Mouse (Mus musculus): ENCODE data around the gene Mettl18. TPM values are rescaled to one million over a fixed set of nuclear protein-coding genes. Genes with fewer than 3 reads are reported as not detected.
A peak's percentile ranks its signal among the peaks of the same experiment; 100 is the strongest.

Mettl18 gene
- 6.4 and 7.4 TPM in 2 replicates for polyA plus RNA-seq (2016; fragmentation: Nextera tagmentation; extraction: Ambion mirVana)

GRCm38 (mm10) chr1:163994721-163995608 is at the start of gene Mettl18, which contains the start of gene BC055324:
TSS of gene Mettl18 (plus strand) at chr1:163994889.
TSS of gene BC055324 (minus strand) at chr1:163994796.
- 3% methylated on average over 43 of the region's 43 CpGs for WGBS
- Histone ChIP-seq H3K9ac (peak within 1 kb of the TSS; percentile 85), H3K4me1 (replicated peaks) (0 out of 2 replicates have a peak, but pooled peaks cover 6% of the 10 kb centered on the region), H3K27me3 (replicated peaks) (no peaks in the 10 kb centered on the region), H3K4me3 (peak within 1 kb of the TSS; percentile 84), H3K9me3 (replicated peaks) (no peaks in the 10 kb centered on the region), H3K4me2 (peak within 1 kb of the TSS; percentile 80), H3K36me3 (peaks cover 9% of the 10 kb centered on the region), H3K27ac (ENCODE audit: poor library complexity, severe bottlenecking) (peak within 1 kb of the TSS; percentile 70)
- ATAC-seq (ENCODE audit: insufficient number of reproducible peaks, low FRiP score): peak; percentile 95

- 91% methylated on average over 2 of the region's 2 CpGs for WGBS
- Histone ChIP-seq H3K9ac (no peak overlapping the region), H3K4me3 (no peak overlapping the region), H3K27me3 (replicated peaks) (no peaks in the 10 kb centered on the region), H3K4me1 (replicated peaks) (no peaks in the 10 kb centered on the region), H3K4me2 (no peak overlapping the region), H3K36me3 (peaks cover 70% of the 10 kb centered on the region), H3K9me3 (replicated peaks) (no peaks in the 10 kb centered on the region), H3K27ac (ENCODE audit: poor library complexity, severe bottlenecking) (no peak overlapping the region)
- no peak for ATAC-seq (ENCODE audit: insufficient number of reproducible peaks, low FRiP score)
Measured at GRCm38 (mm10) chr1:163953396-163953795, 41.3 kb upstream of the Mettl18 start.

GRCm38 (mm10) chr1:163958036-163958435 is 36.7 kb upstream of the Mettl18 start:
- 80% methylated on average over 3 of the region's 3 CpGs for WGBS
- H3K4me2 ChIP-seq: no peak overlapping the region
- ATAC-seq (ENCODE audit: insufficient number of reproducible peaks, low FRiP score): no peak
- no peak overlapping the region for H3K9ac ChIP-seq
- no peaks in the 10 kb centered on the region for H3K27me3 ChIP-seq (replicated peaks)
- H3K4me1 ChIP-seq (replicated peaks): no peaks in the 10 kb centered on the region
- no peak overlapping the region for H3K27ac ChIP-seq (ENCODE audit: poor library complexity, severe bottlenecking)
- H3K4me3 ChIP-seq: no peak overlapping the region
- H3K9me3 ChIP-seq (replicated peaks): no peaks in the 10 kb centered on the region
- peaks cover 51% of the 10 kb centered on the region for H3K36me3 ChIP-seq

GRCm38 (mm10) chr1:163964008-163964689 is 30.5 kb upstream of the Mettl18 start:
- H3K4me1 ChIP-seq (replicated peaks): no peaks in the 10 kb centered on the region
- no peak overlapping the region for H3K27ac ChIP-seq (ENCODE audit: poor library complexity, severe bottlenecking)
- H3K4me2 ChIP-seq: no peak overlapping the region
- WGBS: 85% methylated on average over 10 of the region's 10 CpGs
- peaks cover 33% of the 10 kb centered on the region for H3K36me3 ChIP-seq
- H3K27me3 ChIP-seq (replicated peaks): no peaks in the 10 kb centered on the region
- H3K9ac ChIP-seq: no peak overlapping the region
- no peak overlapping the region for H3K4me3 ChIP-seq
- no peak for ATAC-seq (ENCODE audit: insufficient number of reproducible peaks, low FRiP score)
- no peaks in the 10 kb centered on the region for H3K9me3 ChIP-seq (replicated peaks)

- ATAC-seq (ENCODE audit: insufficient number of reproducible peaks, low FRiP score): no peak
- peaks cover 12% of the 10 kb centered on the region for H3K4me1 ChIP-seq (replicated peaks)
- no peak overlapping the region for H3K9ac ChIP-seq
- H3K27ac ChIP-seq (ENCODE audit: poor library complexity, severe bottlenecking): no peak overlapping the region
- WGBS: 87% methylated on average over 1 of the region's 1 CpGs
- H3K36me3 ChIP-seq: peaks cover 17% of the 10 kb centered on the region
- no peak overlapping the region for H3K4me2 ChIP-seq
- no peak overlapping the region for H3K4me3 ChIP-seq
- H3K9me3 ChIP-seq (replicated peaks): no peaks in the 10 kb centered on the region
- H3K27me3 ChIP-seq (replicated peaks): no peaks in the 10 kb centered on the region
Measured at GRCm38 (mm10) chr1:163974471-163974870, 20.2 kb upstream of the Mettl18 start.

GRCm38 (mm10) chr1:163975088-163975487 is 19.6 kb upstream of the Mettl18 start:
- Histone ChIP-seq H3K27me3 (replicated peaks) (no peaks in the 10 kb centered on the region), H3K4me2 (no peak overlapping the region), H3K4me3 (no peak overlapping the region), H3K4me1 (replicated peaks) (peaks cover 8% of the 10 kb centered on the region), H3K36me3 (peaks cover 22% of the 10 kb centered on the region), H3K9me3 (replicated peaks) (no peaks in the 10 kb centered on the region), H3K9ac (no peak overlapping the region), H3K27ac (ENCODE audit: poor library complexity, severe bottlenecking) (no peak overlapping the region)
- ATAC-seq (ENCODE audit: insufficient number of reproducible peaks, low FRiP score): no peak
- WGBS: 93% methylated on average over 2 of the region's 2 CpGs

GRCm38 (mm10) chr1:163976515-163976914 is 18.2 kb upstream of the Mettl18 start:
- no peak overlapping the region for H3K9ac ChIP-seq
- peaks cover 31% of the 10 kb centered on the region for H3K36me3 ChIP-seq
- H3K9me3 ChIP-seq (replicated peaks): no peaks in the 10 kb centered on the region
- H3K4me1 ChIP-seq (replicated peaks): peaks cover 5% of the 10 kb centered on the region
- no peak overlapping the region for H3K4me2 ChIP-seq
- 80% methylated on average over 1 of the region's 1 CpGs for WGBS
- ATAC-seq (ENCODE audit: insufficient number of reproducible peaks, low FRiP score): no peak
- no peaks in the 10 kb centered on the region for H3K27me3 ChIP-seq (replicated peaks)
- H3K27ac ChIP-seq (ENCODE audit: poor library complexity, severe bottlenecking): no peak overlapping the region
- no peak overlapping the region for H3K4me3 ChIP-seq

GRCm38 (mm10) chr1:163992371-163992770 is 2.3 kb upstream of the Mettl18 start:
- no peaks in the 10 kb centered on the region for H3K27me3 ChIP-seq (replicated peaks)
- H3K27ac ChIP-seq (ENCODE audit: poor library complexity, severe bottlenecking): no peak overlapping the region
- H3K9ac ChIP-seq: no peak overlapping the region
- ATAC-seq (ENCODE audit: insufficient number of reproducible peaks, low FRiP score): no peak
- H3K4me2 ChIP-seq: no peak overlapping the region
- no peaks in the 10 kb centered on the region for H3K9me3 ChIP-seq (replicated peaks)
- H3K36me3 ChIP-seq: peaks cover 13% of the 10 kb centered on the region
- H3K4me1 ChIP-seq (replicated peaks): 0 out of 2 replicates have a peak, but pooled peaks cover 6% of the 10 kb centered on the region
- H3K4me3 ChIP-seq: no peak overlapping the region
- 77% methylated on average over 4 of the region's 4 CpGs for WGBS

GRCm38 (mm10) chr1:163994173-163994720 is 442 bp upstream of the Mettl18 start:
- ATAC-seq (ENCODE audit: insufficient number of reproducible peaks, low FRiP score): peak; percentile 85
- peak overlapping the region; percentile 70; the same call in 1 of the 2 replicates for H3K27ac ChIP-seq (ENCODE audit: poor library complexity, severe bottlenecking)
- peak overlapping the region; percentile 80 for H3K4me2 ChIP-seq
- 1% methylated on average over 38 of the region's 38 CpGs for WGBS
- H3K4me3 ChIP-seq: peak overlapping the region; percentile 84
- H3K9me3 ChIP-seq (replicated peaks): no peaks in the 10 kb centered on the region
- H3K36me3 ChIP-seq: peaks cover 9% of the 10 kb centered on the region
- H3K27me3 ChIP-seq (replicated peaks): no peaks in the 10 kb centered on the region
- H3K9ac ChIP-seq: peak overlapping the region; percentile 85
- H3K4me1 ChIP-seq (replicated peaks): 0 out of 2 replicates have a peak, but pooled peaks cover 6% of the 10 kb centered on the region

GRCm38 (mm10) chr1:163995609-163995913 is 872 bp downstream of the Mettl18 start:
- Histone ChIP-seq H3K4me2 (peak overlapping the region; percentile 80), H3K4me3 (peak overlapping the region; percentile 84), H3K9ac (peak overlapping the region; percentile 85), H3K36me3 (peaks cover 9% of the 10 kb centered on the region), H3K9me3 (replicated peaks) (no peaks in the 10 kb centered on the region), H3K27ac (ENCODE audit: poor library complexity, severe bottlenecking) (no peak overlapping the region), H3K27me3 (replicated peaks) (no peaks in the 10 kb centered on the region), H3K4me1 (replicated peaks) (0 out of 2 replicates have a peak, but pooled peaks cover 6% of the 10 kb centered on the region)
- 71% methylated on average over 2 of the region's 2 CpGs for WGBS
- no peak for ATAC-seq (ENCODE audit: insufficient number of reproducible peaks, low FRiP score)

- Histone ChIP-seq H3K4me1 (replicated peaks) (no peaks in the 10 kb centered on the region), H3K9me3 (replicated peaks) (no peaks in the 10 kb centered on the region), H3K4me3 (no peak overlapping the region), H3K27ac (ENCODE audit: poor library complexity, severe bottlenecking) (no peak overlapping the region), H3K36me3 (no peaks in the 10 kb centered on the region), H3K27me3 (replicated peaks) (no peaks in the 10 kb centered on the region), H3K4me2 (no peak overlapping the region), H3K9ac (no peak overlapping the region)
- no peak for ATAC-seq (ENCODE audit: insufficient number of reproducible peaks, low FRiP score)
- 65% methylated on average over 6 of the region's 6 CpGs for WGBS
Measured at GRCm38 (mm10) chr1:164001831-164002452, 7.3 kb downstream of the Mettl18 start.

All from heart, embryonic 12.5 days (tissue).